Mouse (Mus musculus): ENCODE results near the gene Myo1h. TPM values are rescaled to one million over a fixed set of nuclear protein-coding genes. Genes with fewer than 3 reads are reported as not detected.

The Myo1h gene
- total RNA-seq, 2 experiments from 2014 or later = 3.8 to 5.6 TPM

- peak; percentile 87 for TF ChIP-seq CTCF (conservative IDR thresholded peaks at IDR 0.05)
Measured at GRCm38 (mm10) chr5:114356250-114356935, 67.4 kb downstream of the Myo1h start.

GRCm38 (mm10) chr5:114356936-114357751 is 68.2 kb downstream of the Myo1h start:
- Histone ChIP-seq H3K27ac (peak overlapping the region; percentile 80), H3K4me3 (peak overlapping the region; percentile 30; the same call in 1 of the 2 replicates)
- TF ChIP-seq CTCF (conservative IDR thresholded peaks at IDR 0.05) = no peak
- peak; percentile 49 to 53 for DNase-seq (ENCODE audit: low spot score in 2 of 2)

More at GRCm38 (mm10) chr5:114356250-114356935, 67.4 kb downstream of the Myo1h start:
- Histone ChIP-seq H3K4me3 (no peak overlapping the region; the same call in 1 of the 2 replicates), H3K27ac (peak overlapping the region; percentile 80)
- peak; percentile 56 to 57 for DNase-seq (ENCODE audit: low spot score in 2 of 2)

- H3K4me3 ChIP-seq = no peak overlapping the region
- peak; percentile 63 to 75 for DNase-seq (ENCODE audit: low spot score in 2 of 2)
- no peak for TF ChIP-seq CTCF (conservative IDR thresholded peaks at IDR 0.05)
- H3K27ac ChIP-seq = peak overlapping the region; percentile 80
Measured at GRCm38 (mm10) chr5:114358833-114359232, 69.9 kb downstream of the Myo1h start.

GRCm38 (mm10) chr5:114359586-114359985 is 70.6 kb downstream of the Myo1h start:
- H3K27ac ChIP-seq = peak overlapping the region; percentile 80; the same call in 1 of the 2 replicates
- no peak for TF ChIP-seq CTCF (conservative IDR thresholded peaks at IDR 0.05)
- DNase-seq (ENCODE audit: low spot score in 2 of 2) = no peak
- H3K4me3 ChIP-seq = no peak overlapping the region

GRCm38 (mm10) chr5:114360968-114361367 is 72.0 kb downstream of the Myo1h start:
- no peak for DNase-seq (ENCODE audit: low spot score in 2 of 2)
- Histone ChIP-seq H3K4me3 (no peak overlapping the region), H3K27ac (no peak overlapping the region)
- no peak for TF ChIP-seq CTCF (conservative IDR thresholded peaks at IDR 0.05)

GRCm38 (mm10) chr5:114365043-114365752 is 76.2 kb downstream of the Myo1h start:
- DNase-seq (ENCODE audit: low spot score in 2 of 2) = no peak
- H3K4me3 ChIP-seq = no peak overlapping the region
- TF ChIP-seq CTCF (conservative IDR thresholded peaks at IDR 0.05) = no peak
- H3K27ac ChIP-seq = no peak overlapping the region

- TF ChIP-seq CTCF (conservative IDR thresholded peaks at IDR 0.05) = no peak
- H3K27ac ChIP-seq = no peak overlapping the region
- DNase-seq (ENCODE audit: low spot score in 2 of 2) = no peak
Measured at GRCm38 (mm10) chr5:114368121-114368520, 79.2 kb downstream of the Myo1h start.

GRCm38 (mm10) chr5:114368803-114369496 is 80.0 kb downstream of the Myo1h start:
- no peak for TF ChIP-seq CTCF (conservative IDR thresholded peaks at IDR 0.05)
- no peak for DNase-seq (ENCODE audit: low spot score in 2 of 2)
- no peak overlapping the region for H3K27ac ChIP-seq
- no peak overlapping the region for H3K4me3 ChIP-seq

More at GRCm38 (mm10) chr5:114368121-114368520, 79.2 kb downstream of the Myo1h start:
- H3K4me3 ChIP-seq = no peak overlapping the region

GRCm38 (mm10) chr5:114369921-114370320 is 81.0 kb downstream of the Myo1h start:
- Histone ChIP-seq H3K4me3 (no peak overlapping the region), H3K27ac (peak overlapping the region; percentile 70)
- no peak for DNase-seq (ENCODE audit: low spot score in 2 of 2)
- no peak for TF ChIP-seq CTCF (conservative IDR thresholded peaks at IDR 0.05)

GRCm38 (mm10) chr5:114370371-114370776 is 81.4 kb downstream of the Myo1h start:
- H3K4me3 ChIP-seq = no peak overlapping the region
- DNase-seq (ENCODE audit: low spot score in 2 of 2) = no peak
- H3K27ac ChIP-seq = peak overlapping the region; percentile 70

GRCm38 (mm10) chr5:114371331-114371730 is 82.4 kb downstream of the Myo1h start:
- no peak for TF ChIP-seq CTCF (conservative IDR thresholded peaks at IDR 0.05)
- DNase-seq (ENCODE audit: low spot score in 2 of 2) = no peak
- Histone ChIP-seq H3K27ac (no peak overlapping the region), H3K4me3 (no peak overlapping the region)

More at GRCm38 (mm10) chr5:114370371-114370776, 81.4 kb downstream of the Myo1h start:
- TF ChIP-seq CTCF (conservative IDR thresholded peaks at IDR 0.05) = peak; percentile 54
